Mouse (Mus musculus) liver, adult 2 months (tissue): ENCODE data around the gene Cebpb.

Experiments used
- CTCF ChIP-seq: fragments of 200-500 bp; IDR thresholded peaks from 2 replicates; pipeline ENCODE4 v1.5.1; 2011; ENCODE audit warnings: low read depth, low read length, control low read depth
- POLR2A ChIP-seq: fragments of 200-500 bp; IDR thresholded peaks from 2 replicates; pipeline ENCODE4 v1.6.1; 2011; ENCODE audit warnings: low read length, control low read depth; ENCODE audit not compliant: insufficient read depth; ENCODE audit errors: extremely low read depth

GRCm38 (mm10) chr2:167641337-167641736 lies 47.4 kb upstream of the Cebpb start:
- TF ChIP-seq CTCF (peak; percentile 96), POLR2A (no peak)
